Mouse (Mus musculus) midbrain, embryonic 10.5 days (tissue): ENCODE data around the gene Adcy10. TPM values are rescaled to one million over a fixed set of nuclear protein-coding genes. Genes with fewer than 3 reads are reported as not detected.
A peak's percentile ranks its signal among the peaks of the same experiment; 100 is the strongest.

Source experiments
- DNase-seq: peaks from one replicate; pipeline ENCODE4 v3.0.0-alpha.2; 2017; ENCODE audit warnings: low spot score
- H3K27ac ChIP-seq: fragments of 300-500 bp; sonication (generic); replicated peaks from 2 replicates; pipeline ENCODE4 v1.5.1; 2016; ENCODE audit warnings: mild to moderate bottlenecking
- H3K27me3 ChIP-seq: fragments of 300-500 bp; sonication (generic); 2 replicates; pipeline ENCODE4 v1.6.1; 2016; ENCODE audit warnings: low read depth, mild to moderate bottlenecking; ENCODE audit not compliant: poor library complexity, severe bottlenecking
- H3K36me3 ChIP-seq: fragments of 300-500 bp; sonication (generic); 2 replicates; pipeline ENCODE4 v1.6.1; 2016; ENCODE audit warnings: mild to moderate bottlenecking, moderate library complexity
- H3K4me1 ChIP-seq: fragments of 300-500 bp; sonication (generic); 2 replicates; pipeline ENCODE4 v1.6.1; 2016
- H3K4me3 ChIP-seq: fragments of 300-500 bp; sonication (generic); 2 replicates; pipeline ENCODE4 v1.5.1; 2016; ENCODE audit warnings: mild to moderate bottlenecking, moderate library complexity
- H3K9me3 ChIP-seq: fragments of 300-500 bp; sonication (generic); replicated peaks from 2 replicates; pipeline ENCODE4 v1.6.1; 2016; ENCODE audit warnings: mild to moderate bottlenecking
- WGBS: fragments of 180-500 bp; shearing (Covaris S2); methylation state at CpG from one replicate; pipeline ENCODE4 v1.1.7; 2016; 5-methylcytosine and 5-hydroxymethylcytosine counted together
- polyA plus RNA-seq: library from polyadenylated mRNA; unstranded; fragments of >200 nt; fragmentation: Nextera tagmentation; extraction: Ambion mirVana; gene quantifications from 2 replicates; pipeline ENCODE4 v1.2.1, GENCODE M21; 2016

The Adcy10 gene
- polyA plus RNA-seq, result 0.05 and 0.20 TPM in 2 replicates

DNA sequence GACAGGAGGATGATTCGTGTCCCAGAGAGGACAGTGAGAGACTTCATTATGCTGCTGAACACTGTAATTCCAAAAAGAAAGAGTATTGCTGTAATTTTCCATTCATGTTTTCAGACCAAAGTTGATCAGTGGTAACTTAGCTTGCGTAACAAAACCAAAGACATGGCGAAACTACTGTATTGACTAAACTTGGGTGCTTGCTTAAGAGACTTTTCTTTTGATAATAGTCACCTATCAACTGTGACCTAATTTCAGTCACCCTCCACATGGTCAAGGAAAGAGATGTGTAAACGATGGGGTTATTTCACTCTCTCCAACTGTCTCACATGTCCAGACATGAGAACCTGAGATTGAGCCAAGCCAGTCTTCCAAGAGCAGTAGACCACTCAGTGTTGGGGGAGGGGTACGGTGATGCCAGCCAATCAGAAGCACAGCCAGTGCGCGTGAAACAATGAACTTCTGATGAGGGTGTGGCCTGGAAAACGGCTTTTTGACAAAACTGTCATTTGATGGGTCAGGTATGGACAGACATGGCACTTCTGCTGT is at the start of gene Adcy10:
Gene Adcy10, plus strand, starts transcription at position 496 of the 546 bp plus-strand sequence.
- 91% methylated on average over 8 of the region's 8 CpGs for WGBS
- Histone ChIP-seq H3K27ac (no peak within 1 kb of the TSS), H3K27me3 (no peaks in the 10 kb centered on the region), H3K4me1 (no peaks in the 10 kb centered on the region), H3K36me3 (no peaks in the 10 kb centered on the region), H3K9me3 (no peaks in the 10 kb centered on the region), H3K4me3 (no peak within 1 kb of the TSS)
- DNase-seq, result no peak

- Histone ChIP-seq H3K4me1 (0 out of 2 replicates have a peak, but pooled peaks cover 5% of the 10 kb centered on the region), H3K4me3 (no peak overlapping the region), H3K27me3 (no peaks in the 10 kb centered on the region), H3K27ac (no peak overlapping the region), H3K9me3 (no peaks in the 10 kb centered on the region), H3K36me3 (no peaks in the 10 kb centered on the region)
- WGBS, result 93% methylated on average over 1 of the region's 1 CpGs
- no peak for DNase-seq
Measured at GRCm38 (mm10) chr1:165438289-165439021, 46.5 kb upstream of the Adcy10 start.

DNA sequence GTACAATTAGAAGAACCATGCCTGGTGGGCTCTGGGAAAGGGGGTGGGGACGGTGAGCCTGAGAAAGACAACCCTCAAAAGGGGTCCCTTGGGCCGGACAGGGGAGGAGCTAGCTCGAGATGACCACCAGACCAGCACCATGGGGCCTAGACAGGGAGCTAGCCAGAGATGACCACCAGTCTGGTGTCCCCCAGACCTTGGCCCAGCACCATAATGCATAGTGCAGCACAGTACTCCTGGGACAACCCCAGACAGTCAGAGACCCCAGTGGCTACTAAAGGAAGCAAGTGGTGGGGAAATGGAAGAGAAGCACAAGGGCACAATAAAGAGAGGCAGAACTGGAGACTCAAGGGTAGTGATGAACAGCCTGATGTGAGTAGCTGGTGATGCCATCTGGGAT is 44.2 kb upstream of the Adcy10 start:
- Histone ChIP-seq H3K36me3 (no peaks in the 10 kb centered on the region), H3K27ac (no peak overlapping the region), H3K4me3 (no peak overlapping the region), H3K9me3 (no peaks in the 10 kb centered on the region), H3K27me3 (no peaks in the 10 kb centered on the region), H3K4me1 (0 out of 2 replicates have a peak, but pooled peaks cover 5% of the 10 kb centered on the region)
- WGBS, result 71% methylated on average over 3 of the region's 3 CpGs
- no peak for DNase-seq

DNA sequence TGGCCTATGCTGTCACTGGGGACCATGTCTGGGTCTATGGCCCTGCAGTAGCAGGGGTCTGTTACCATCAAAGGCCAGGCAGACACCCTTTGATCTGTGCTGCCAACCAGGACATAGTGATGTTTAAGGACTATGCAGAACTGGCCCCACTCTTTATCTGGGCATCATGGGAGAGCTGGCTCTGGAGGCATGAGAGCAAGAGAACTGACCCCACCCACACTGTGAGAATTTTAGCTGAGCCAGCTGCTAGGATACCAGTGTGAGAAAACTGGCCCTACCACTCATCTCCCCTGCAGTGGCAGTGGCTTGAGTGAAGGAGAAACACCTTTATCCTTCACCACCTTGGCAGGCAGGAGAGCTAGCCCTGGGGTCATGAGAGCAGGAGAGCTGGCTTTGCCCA is 43.8 kb upstream of the Adcy10 start:
- no peak for DNase-seq
- Histone ChIP-seq H3K27ac (peak overlapping the region; percentile 17; the same call in 1 of the 2 replicates), H3K36me3 (no peaks in the 10 kb centered on the region), H3K4me3 (no peak overlapping the region), H3K27me3 (no peaks in the 10 kb centered on the region), H3K4me1 (0 out of 2 replicates have a peak, but pooled peaks cover 5% of the 10 kb centered on the region), H3K9me3 (no peaks in the 10 kb centered on the region)

GRCm38 (mm10) chr1:165441719-165442118 is 43.3 kb upstream of the Adcy10 start:
- H3K36me3 ChIP-seq, result no peaks in the 10 kb centered on the region
- no peak for DNase-seq
- 84% methylated on average over 3 of the region's 3 CpGs for WGBS
- H3K27ac ChIP-seq, result peak overlapping the region; percentile 17; the same call in 1 of the 2 replicates
- H3K9me3 ChIP-seq, result no peaks in the 10 kb centered on the region
- no peak overlapping the region for H3K4me3 ChIP-seq
- 0 out of 2 replicates have a peak, but pooled peaks cover 5% of the 10 kb centered on the region for H3K4me1 ChIP-seq
- no peaks in the 10 kb centered on the region for H3K27me3 ChIP-seq

DNA sequence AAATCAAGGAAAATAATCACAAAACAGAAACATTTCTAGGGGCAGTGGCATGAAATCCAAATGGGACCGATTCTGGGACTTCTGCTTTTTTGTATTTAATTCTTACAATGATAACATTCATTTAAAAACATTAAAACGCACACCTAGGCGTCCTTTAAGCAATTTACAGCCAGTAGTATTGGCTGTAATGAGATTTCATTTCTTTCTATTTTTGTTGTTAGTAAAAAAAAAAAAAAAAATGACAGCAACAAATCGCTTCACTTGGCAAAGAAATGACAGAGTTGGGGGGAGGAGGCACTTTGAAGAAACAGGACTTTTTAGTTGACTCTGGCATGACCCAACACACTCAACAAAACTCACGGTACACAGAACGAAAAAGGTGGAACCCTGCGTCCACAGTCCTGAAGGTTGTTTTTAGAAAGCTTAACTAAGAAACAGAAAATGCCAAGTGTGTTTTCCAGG is 25.9 kb upstream of the Adcy10 start:
- Histone ChIP-seq H3K27me3 (no peaks in the 10 kb centered on the region), H3K36me3 (no peaks in the 10 kb centered on the region), H3K4me1 (peaks cover 16% of the 10 kb centered on the region), H3K9me3 (no peaks in the 10 kb centered on the region; the same call in 1 of the 2 replicates), H3K27ac (peak overlapping the region; percentile 91), H3K4me3 (peak overlapping the region; percentile 95)
- DNase-seq, result no peak
- 26% methylated on average over 7 of the region's 7 CpGs for WGBS

DNA sequence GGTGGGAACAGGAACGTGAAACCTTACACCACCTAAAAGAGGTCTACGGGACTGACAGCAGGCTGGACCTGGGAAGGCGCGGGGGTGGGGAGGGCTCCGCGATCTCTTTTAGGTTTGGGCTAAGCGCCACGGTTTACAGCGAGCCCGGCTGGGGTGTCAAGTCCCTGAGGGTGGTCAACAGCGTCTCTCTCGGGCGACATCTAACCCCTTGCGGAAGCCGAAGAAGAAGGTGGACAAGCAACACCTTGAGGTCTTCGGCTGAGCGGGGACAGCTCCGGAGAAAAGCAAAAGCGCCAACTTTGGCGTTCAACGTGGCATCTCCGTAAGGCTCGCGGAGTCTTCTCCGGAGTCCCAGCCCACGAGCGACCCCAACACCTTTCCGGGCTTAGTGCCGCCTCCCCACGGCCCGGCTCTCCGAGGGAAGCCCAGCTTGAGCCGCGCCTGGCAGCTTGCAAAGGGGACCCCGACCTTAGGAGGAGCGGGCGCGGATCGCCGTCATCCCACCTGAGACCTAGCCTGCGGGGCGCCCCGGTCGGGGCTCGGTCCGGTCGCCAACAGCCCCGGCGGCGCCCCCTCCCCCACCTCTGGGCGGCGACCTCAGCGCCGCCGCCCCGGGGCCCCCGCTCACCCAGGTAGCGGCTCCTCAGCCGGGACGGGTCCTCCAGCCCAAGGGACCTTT is 25.3 kb upstream of the Adcy10 start:
- Histone ChIP-seq H3K36me3 (no peaks in the 10 kb centered on the region), H3K27me3 (no peaks in the 10 kb centered on the region), H3K4me3 (peak overlapping the region; percentile 95), H3K27ac (peak overlapping the region; percentile 91), H3K9me3 (no peaks in the 10 kb centered on the region), H3K4me1 (peaks cover 16% of the 10 kb centered on the region)
- under 1% methylated on average over 60 of the region's 60 CpGs for WGBS
- peak; percentile 62 for DNase-seq

GRCm38 (mm10) chr1:165460360-165460800 is 24.6 kb upstream of the Adcy10 start, which contains the start of the genes Dcaf6 and Mpc2:
Dcaf6 (minus strand) TSS chr1:165460475.
Mpc2 (plus strand) TSS chr1:165460637.
- peak within 1 kb of the TSS; percentile 95 for H3K4me3 ChIP-seq
- H3K9me3 ChIP-seq, result no peaks in the 10 kb centered on the region
- peak within 1 kb of the TSS; percentile 91 for H3K27ac ChIP-seq
- no peaks in the 10 kb centered on the region for H3K27me3 ChIP-seq
- H3K4me1 ChIP-seq, result peaks cover 16% of the 10 kb centered on the region
- H3K36me3 ChIP-seq, result no peaks in the 10 kb centered on the region
- DNase-seq, result peak; percentile 100
- under 1% methylated on average over 33 of the region's 37 CpGs for WGBS

- DNase-seq, result peak; percentile 99
- WGBS, result under 1% methylated on average over 41 of the region's 41 CpGs
- Histone ChIP-seq H3K4me1 (peaks cover 16% of the 10 kb centered on the region), H3K4me3 (peak overlapping the region; percentile 95), H3K9me3 (no peaks in the 10 kb centered on the region), H3K27me3 (no peaks in the 10 kb centered on the region), H3K36me3 (no peaks in the 10 kb centered on the region), H3K27ac (peak overlapping the region; percentile 91)
Measured at GRCm38 (mm10) chr1:165460801-165461377, 24.1 kb upstream of the Adcy10 start.

DNA sequence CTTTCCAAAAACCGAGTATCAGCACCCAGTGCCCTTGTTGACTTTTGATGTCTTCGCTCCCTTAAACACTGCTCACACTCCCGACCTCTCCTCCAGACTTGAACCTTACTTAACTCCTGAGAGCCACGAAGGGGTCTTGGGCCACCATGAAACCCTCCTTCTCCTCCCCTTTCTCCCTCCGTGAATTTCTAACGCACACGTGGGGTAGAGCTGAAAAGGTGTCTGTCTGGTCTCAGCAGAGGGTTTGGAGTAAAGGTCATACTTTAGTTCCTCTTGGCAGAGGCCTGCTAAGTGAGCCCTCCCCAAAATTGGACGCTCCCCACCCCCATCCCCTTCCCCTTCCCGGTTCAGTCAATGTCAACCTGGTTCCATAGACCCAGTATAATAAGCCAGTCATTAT is 23.3 kb upstream of the Adcy10 start:
- Histone ChIP-seq H3K4me3 (peak overlapping the region; percentile 95), H3K4me1 (peaks cover 16% of the 10 kb centered on the region), H3K9me3 (no peaks in the 10 kb centered on the region), H3K27ac (peak overlapping the region; percentile 91), H3K36me3 (no peaks in the 10 kb centered on the region), H3K27me3 (no peaks in the 10 kb centered on the region)
- no peak for DNase-seq
- WGBS, result 3% methylated on average over 9 of the region's 9 CpGs

- Histone ChIP-seq H3K36me3 (no peaks in the 10 kb centered on the region), H3K9me3 (no peaks in the 10 kb centered on the region), H3K27me3 (no peaks in the 10 kb centered on the region), H3K4me1 (peaks cover 16% of the 10 kb centered on the region), H3K4me3 (no peak overlapping the region), H3K27ac (no peak overlapping the region)
- DNase-seq, result no peak
- WGBS, result 84% methylated on average over 1 of the region's 1 CpGs
Measured at GRCm38 (mm10) chr1:165462861-165463260, 22.1 kb upstream of the Adcy10 start.

DNA sequence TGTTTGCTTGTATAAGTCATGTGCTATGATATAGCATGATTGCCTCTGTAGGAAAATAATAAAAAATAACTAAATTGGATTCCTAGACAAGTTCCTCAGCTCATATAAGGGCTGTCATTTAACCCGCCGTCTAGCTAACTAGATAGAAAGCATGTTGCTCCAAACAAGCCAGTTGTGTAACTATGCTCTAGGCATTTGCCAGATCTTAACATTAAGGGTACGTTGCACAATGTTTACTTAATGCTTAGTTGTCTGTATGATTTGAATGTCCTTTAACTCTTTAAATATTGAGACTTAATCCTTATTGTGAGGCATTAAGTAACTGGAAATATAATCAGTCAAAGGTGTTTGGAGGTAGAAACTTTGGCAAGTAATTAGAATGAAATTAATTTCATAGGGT is 20.4 kb upstream of the Adcy10 start:
- Histone ChIP-seq H3K4me1 (peaks cover 8% of the 10 kb centered on the region), H3K27ac (no peak overlapping the region), H3K9me3 (no peaks in the 10 kb centered on the region), H3K27me3 (no peaks in the 10 kb centered on the region), H3K36me3 (no peaks in the 10 kb centered on the region), H3K4me3 (no peak overlapping the region)
- no peak for DNase-seq
- 93% methylated on average over 3 of the region's 3 CpGs for WGBS
